Mouse (Mus musculus): ENCODE results near the gene Fzd4.

GRCm38 (mm10) chr7:89459691-89460090 lies 55.5 kb downstream of the Fzd4 start:
- no peak for TF ChIP-seq POLR2A (IDR thresholded peaks at IDR 0.05; ENCODE audit: insufficient read depth, low read length)
- no peak for TF ChIP-seq CTCF (IDR thresholded peaks at IDR 0.05; ENCODE audit: low read depth, low read length)
- TF ChIP-seq EP300 (IDR thresholded peaks at IDR 0.05; ENCODE audit: insufficient read depth, low read depth, low read length) = no peak
